Mouse (Mus musculus) layer of hippocampus, adult 18-20 months (tissue): ENCODE measurements around the gene Gm28434. TPM values are rescaled to one million over a fixed set of nuclear protein-coding genes. Genes with fewer than 3 reads are reported as not detected.

ENCODE experiments used
- DNase-seq, 2 experiments: peaks; one replicate each; pipeline ENCODE4 v3.0.0; 2022; ENCODE audit warnings: low spot score in 2 of 2
- long read RNA-seq: library from polyadenylated mRNA; stranded (forward); transcript quantifications from one replicate; pipeline ENCODE4 v2.0.0, GENCODE M21; 2021
- total RNA-seq, 2 experiments: library from RNA; stranded (reverse); gene quantifications; 2 replicates each; pipeline ENCODE4 v1.2.3; 2021

The Gm28434 gene
- total RNA-seq, result not detected
- long read RNA-seq, result 0 reads

- DNase-seq, result no peak
Observed at GRCm38 (mm10) chr5:87969201-87969600, at the start of gene Gm28434, which contains the start of gene 2310003L06Rik. Gm28434 (plus strand) TSS chr5:87969517. 2310003L06Rik (plus strand) TSS chr5:87969459.

- DNase-seq, result no peak
Observed at GRCm38 (mm10) chr5:87925372-87925771, 43.9 kb upstream of the Gm28434 start, which contains the start of gene Csn3. Csn3 (plus strand) TSS chr5:87925579.

- peak in 1 of 2 experiments; percentile 29 for DNase-seq
Observed at GRCm38 (mm10) chr5:87931603-87932002, 37.7 kb upstream of the Gm28434 start.

GRCm38 (mm10) chr5:87940752-87941151 is 28.6 kb upstream of the Gm28434 start:
- peak in 1 of 2 experiments; percentile 51 for DNase-seq

- DNase-seq, result no peak
Observed at GRCm38 (mm10) chr5:87942515-87942914, 26.8 kb upstream of the Gm28434 start.

GRCm38 (mm10) chr5:87951836-87952235 is 17.5 kb upstream of the Gm28434 start:
- no peak for DNase-seq

- no peak for DNase-seq
Observed at GRCm38 (mm10) chr5:87979139-87979538, 9.8 kb downstream of the Gm28434 start, which contains the start of gene Cabs1. Cabs1 (plus strand) TSS chr5:87979439.

GRCm38 (mm10) chr5:87982468-87983214 is 13.3 kb downstream of the Gm28434 start:
- no peak for DNase-seq

GRCm38 (mm10) chr5:88002249-88002648 is 32.9 kb downstream of the Gm28434 start, which contains the start of gene Smr3a:
Smr3a (plus strand) TSS chr5:88002549.
- DNase-seq, result no peak

- DNase-seq, result no peak
Observed at GRCm38 (mm10) chr5:88005241-88005640, 35.9 kb downstream of the Gm28434 start.

Other genes with a start within 250 kb of the Gm28434 start
- gene Csn1s2a, start 194.9 kb upstream of the Gm28434 start, total RNA-seq, result not detected
- gene Csn1s2b, start 161.4 kb upstream of the Gm28434 start, total RNA-seq, result not detected
- gene Prr27, start 143.8 kb upstream of the Gm28434 start, total RNA-seq, result not detected
- not detected for gene Odam, start 84.5 kb upstream of the Gm28434 start, total RNA-seq
- gene Csn3, start 43.9 kb upstream of the Gm28434 start, total RNA-seq, result not detected
- gene 2310003L06Rik, start 58 bp upstream of the Gm28434 start, total RNA-seq, result not detected
- not detected for gene Cabs1, start 9.9 kb downstream of the Gm28434 start, total RNA-seq
- not detected for gene Smr3a, start 33.0 kb downstream of the Gm28434 start, total RNA-seq
- not detected for gene Smr2, start 117.0 kb downstream of the Gm28434 start, total RNA-seq
- gene Gm11116, start 142.0 kb downstream of the Gm28434 start, total RNA-seq, result not detected
- gene Gm11115, start 184.6 kb downstream of the Gm28434 start, total RNA-seq, result not detected